Mouse (Mus musculus) brown adipose tissue, adult 24 weeks (tissue): ENCODE results near the gene Ppm1h. TPM values are rescaled to one million over a fixed set of nuclear protein-coding genes. Genes with fewer than 3 reads are reported as not detected.

Experiments
- H3K27ac ChIP-seq: fragments of 200-500 bp; replicated peaks from 2 replicates; pipeline ENCODE4 v1.5.1; 2012; ENCODE audit warnings: low read depth, mild to moderate bottlenecking, low read length
- H3K4me1 ChIP-seq: fragments of 200-500 bp; 2 replicates; pipeline ENCODE4 v1.6.1; 2012; ENCODE audit warnings: low read length, mixed read lengths; ENCODE audit not compliant: control insufficient read depth, insufficient read depth, insufficient read length
- H3K4me3 ChIP-seq: fragments of 200-500 bp; 2 replicates; pipeline ENCODE4 v1.5.1; 2012; ENCODE audit warnings: low read depth, mild to moderate bottlenecking, low read length, moderate library complexity; ENCODE audit not compliant: insufficient read depth
- polyA plus RNA-seq: library from polyadenylated mRNA; stranded (reverse); fragments of >200 nt; gene quantifications from 2 replicates; pipeline ENCODE4 v1.2.4, GENCODE M21; 2012; ENCODE audit not compliant: missing spikeins, insufficient read depth, insufficient read length

Gene Ppm1h
- polyA plus RNA-seq, 1 experiment: 0.67 TPM

DNA sequence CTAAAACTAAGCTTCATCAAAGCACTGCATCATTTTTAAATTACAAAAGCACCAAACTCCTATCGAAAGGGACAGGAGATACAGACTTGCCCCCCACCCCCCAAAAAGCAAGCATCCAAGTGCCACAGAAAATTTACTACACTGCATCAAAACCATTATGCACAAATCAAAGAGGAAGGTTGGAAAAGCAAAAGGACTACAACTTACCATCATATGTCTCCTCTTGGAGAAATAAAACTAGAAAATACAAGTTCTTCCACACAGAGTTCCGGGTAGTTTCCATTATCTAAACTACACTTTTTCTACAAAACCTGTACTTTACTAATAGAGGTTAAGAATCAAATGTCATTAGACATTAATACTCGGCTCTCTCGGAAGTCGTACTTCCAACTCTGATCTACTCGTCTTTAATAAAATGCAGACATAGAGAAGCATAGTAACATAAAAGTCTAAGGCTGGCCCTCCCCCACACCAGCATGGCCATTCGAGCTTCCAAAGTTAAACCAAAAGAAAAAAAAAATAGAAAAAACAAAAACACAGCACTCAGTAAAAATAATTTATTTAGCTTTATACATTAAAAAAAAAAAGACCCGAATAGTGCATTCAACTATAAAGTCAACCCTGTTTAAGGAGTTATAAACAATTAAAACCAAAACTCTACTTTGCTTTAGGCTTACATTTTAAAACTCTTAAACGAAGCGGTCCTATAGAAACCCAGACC is 306.1 kb downstream of the Ppm1h start:
- peak overlapping the region; percentile 93 for H3K27ac ChIP-seq

DNA sequence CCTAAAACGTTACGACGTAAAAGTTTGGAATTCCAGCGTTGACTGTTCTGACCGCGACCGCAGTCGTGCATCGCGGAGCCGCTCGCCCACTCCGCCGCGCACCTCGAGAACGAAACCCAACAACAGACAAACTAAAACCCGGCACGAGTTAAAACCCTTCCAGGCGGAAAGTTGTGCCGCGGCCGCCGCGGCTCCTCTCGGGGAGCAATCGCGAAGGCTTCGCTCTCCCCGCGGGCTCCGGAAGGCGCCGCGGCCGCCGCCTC is 306.6 kb downstream of the Ppm1h start:
- H3K4me1 ChIP-seq: peaks cover 4% of the 10 kb centered on the region; the same call in 1 of the 2 replicates
- H3K27ac ChIP-seq: peak overlapping the region; percentile 93

More for the DNA sequence above, 306.1 kb downstream of the Ppm1h start:
- H3K4me1 ChIP-seq: peaks cover 4% of the 10 kb centered on the region; the same call in 1 of the 2 replicates
- H3K4me3 ChIP-seq: peak overlapping the region; percentile 90

DNA sequence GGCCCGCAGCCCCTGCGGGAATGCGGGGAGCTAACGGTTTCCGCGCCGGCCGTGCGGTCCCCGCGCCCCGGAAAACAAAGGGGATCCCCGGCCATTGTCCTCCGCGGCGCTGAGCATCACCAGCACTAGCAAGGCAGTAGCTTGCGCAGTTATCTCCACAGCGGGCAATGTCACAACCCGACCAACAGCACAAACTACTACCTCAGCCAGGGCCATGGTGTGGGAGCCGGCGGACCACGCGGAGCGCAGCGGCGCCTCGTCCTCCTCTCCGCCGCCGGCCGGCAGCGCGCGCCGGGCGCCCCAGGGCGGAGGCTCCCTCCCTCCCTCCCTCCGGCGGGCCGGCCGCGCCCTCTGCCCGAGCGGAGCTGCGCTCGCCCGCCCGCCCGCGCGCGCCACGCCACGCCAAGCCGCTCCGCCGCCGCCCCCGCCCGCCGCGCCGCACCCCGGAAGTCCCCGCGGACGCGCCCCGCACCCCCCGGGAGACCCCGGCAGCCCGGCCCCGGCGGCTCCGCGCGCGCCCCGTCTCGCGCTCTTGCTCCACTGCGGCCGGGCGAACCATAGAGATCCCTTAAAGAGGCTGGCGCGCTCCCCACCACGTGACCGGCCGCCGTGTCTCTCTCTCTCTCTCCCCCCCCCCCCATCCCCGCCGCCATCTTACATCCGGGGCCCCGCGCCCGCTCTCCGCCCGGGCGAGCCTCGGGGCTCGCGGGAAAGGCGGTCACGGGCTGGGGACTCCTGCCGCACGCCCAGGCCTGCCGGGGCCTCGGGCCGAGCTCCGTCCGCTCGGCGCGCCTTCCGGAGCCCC is 307.2 kb downstream of the Ppm1h start:
- H3K4me1 ChIP-seq: peaks cover 4% of the 10 kb centered on the region; the same call in 1 of the 2 replicates
- peak overlapping the region; percentile 98 for H3K27ac ChIP-seq
- peak overlapping the region; percentile 93 for H3K4me3 ChIP-seq

More for the DNA sequence above, 306.6 kb downstream of the Ppm1h start:
- peak overlapping the region; percentile 90 for H3K4me3 ChIP-seq

DNA sequence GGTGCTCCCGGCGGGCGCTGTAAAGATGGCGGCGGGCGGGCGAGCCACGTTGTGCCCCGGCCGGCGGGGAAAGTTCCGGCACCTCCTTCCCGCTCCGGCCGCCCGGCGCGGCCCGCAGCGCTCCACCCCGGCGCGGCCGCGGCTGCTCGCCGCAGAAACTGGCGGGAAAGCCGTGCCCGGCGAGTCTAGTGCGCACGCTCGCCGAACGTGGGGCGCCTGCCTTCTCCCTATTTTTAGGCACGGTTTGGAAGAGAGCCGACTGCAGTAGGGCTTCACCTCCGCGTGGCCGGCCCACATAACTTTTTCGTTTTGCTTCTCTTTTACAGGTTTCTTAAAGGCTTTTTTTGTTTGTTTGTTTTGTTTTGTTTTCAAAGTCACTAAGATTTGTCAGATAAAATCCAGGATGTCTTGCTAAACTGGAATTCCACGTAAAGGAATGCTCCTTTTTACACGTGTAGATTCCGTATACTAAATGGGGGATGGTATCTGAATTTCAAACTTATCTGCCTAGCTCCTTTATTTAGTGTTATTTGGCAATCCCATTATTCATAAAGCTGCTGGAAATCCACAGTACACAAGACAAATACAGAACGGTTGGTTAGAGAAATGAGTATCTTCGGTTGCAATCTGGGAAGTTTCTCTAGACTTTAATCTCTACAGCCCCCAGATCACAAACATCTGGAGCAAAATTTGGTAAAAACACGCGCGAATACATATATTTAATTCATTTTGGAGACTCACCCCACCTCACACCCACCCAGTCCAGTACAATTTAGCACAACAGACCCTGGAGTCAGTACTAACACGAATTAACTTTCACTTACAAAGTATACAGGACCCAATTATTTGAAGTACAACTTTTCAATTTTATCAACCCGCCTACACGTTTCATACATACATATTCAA is 308.0 kb downstream of the Ppm1h start:
- Histone ChIP-seq H3K27ac (peak overlapping the region; percentile 98), H3K4me1 (peaks cover 4% of the 10 kb centered on the region; the same call in 1 of the 2 replicates), H3K4me3 (peak overlapping the region; percentile 93)

DNA sequence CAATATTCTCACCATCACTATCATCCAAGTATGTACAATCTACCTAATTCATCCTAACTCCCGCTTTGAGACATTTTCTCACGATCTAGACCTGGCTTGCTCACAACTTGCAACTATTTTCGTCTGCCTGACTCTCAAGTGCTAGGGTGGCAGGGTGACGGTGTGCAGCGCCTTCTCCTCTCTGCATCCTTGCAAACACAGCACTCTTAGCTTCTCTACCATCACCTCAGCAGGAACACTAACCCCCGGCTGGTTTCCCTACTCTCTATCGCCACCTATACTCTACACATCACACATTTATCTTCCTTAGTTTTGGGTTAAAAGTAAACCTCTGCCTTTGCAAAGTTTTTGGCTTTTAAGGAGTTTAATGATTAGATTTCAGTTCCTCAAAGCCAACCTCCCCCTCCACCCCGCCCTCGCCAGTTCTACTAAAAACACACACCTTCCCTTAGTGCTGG is 309.1 kb downstream of the Ppm1h start:
- H3K4me1 ChIP-seq: peaks cover 4% of the 10 kb centered on the region; the same call in 1 of the 2 replicates
- H3K4me3 ChIP-seq: peak overlapping the region; percentile 53
- H3K27ac ChIP-seq: no peak overlapping the region

DNA sequence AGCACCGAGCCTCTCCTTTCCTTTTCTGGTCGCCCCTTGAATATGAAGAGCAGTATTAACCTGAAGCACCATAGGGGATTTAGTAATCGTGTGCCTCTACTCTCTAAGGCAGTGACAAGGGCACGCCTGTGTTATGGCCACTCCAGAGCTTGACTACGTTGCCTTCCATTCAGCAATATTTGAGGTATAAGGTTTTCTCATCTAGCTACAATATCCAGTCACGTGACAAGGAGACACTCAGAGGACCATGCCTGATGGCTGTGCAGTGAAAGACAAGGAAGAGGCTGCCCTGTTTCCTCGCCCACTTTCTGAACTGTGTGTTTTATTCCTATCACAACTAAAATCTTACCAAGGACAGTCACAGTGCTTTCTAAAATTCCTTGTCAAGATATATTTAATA is 309.8 kb downstream of the Ppm1h start:
- peak overlapping the region; percentile 7; the same call in 1 of the 2 replicates for H3K27ac ChIP-seq
- H3K4me1 ChIP-seq: peaks cover 2% of the 10 kb centered on the region; the same call in 1 of the 2 replicates
- H3K4me3 ChIP-seq: peak overlapping the region; percentile 53

DNA sequence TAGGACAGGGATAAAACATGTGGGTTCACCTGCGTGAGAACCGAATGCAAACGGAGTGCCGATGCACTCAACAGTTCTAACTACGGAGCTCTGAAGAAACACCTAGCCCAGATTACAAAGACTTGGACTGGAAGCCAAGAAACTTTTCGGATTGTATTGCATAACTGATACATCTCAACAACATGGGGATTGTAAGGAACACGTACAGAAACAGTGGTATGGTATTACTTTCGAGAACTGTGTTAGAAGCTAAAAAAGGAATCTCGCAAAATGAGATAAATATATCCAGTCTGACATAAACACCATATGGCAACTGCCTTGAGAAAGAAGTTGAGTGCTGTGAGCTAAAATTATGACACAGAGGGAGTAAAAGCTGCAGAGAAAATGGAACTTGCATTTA is 311.4 kb downstream of the Ppm1h start:
- Histone ChIP-seq H3K4me1 (peaks cover 2% of the 10 kb centered on the region; the same call in 1 of the 2 replicates), H3K4me3 (no peak overlapping the region), H3K27ac (no peak overlapping the region)

DNA sequence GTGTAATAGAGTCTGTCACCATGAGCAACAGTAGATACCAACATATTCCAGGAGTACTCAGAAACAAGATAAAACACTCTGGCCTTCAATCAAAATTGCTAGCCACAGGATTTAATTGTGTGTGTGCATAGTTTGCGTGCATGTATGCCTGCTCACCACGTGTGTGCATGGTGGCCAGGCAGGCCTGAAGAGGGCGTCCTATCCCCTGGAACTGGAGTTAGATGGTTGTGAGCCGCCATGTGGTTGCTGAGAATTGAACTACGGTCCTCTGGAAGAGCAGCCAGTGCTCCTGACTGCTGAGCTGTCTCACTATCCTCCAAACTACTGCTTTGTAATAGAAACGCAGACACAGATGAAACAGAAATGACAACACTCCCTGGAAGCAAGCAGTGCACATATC is 312.0 kb downstream of the Ppm1h start:
- Histone ChIP-seq H3K4me3 (no peak overlapping the region), H3K4me1 (peaks cover 2% of the 10 kb centered on the region; the same call in 1 of the 2 replicates), H3K27ac (no peak overlapping the region)

DNA sequence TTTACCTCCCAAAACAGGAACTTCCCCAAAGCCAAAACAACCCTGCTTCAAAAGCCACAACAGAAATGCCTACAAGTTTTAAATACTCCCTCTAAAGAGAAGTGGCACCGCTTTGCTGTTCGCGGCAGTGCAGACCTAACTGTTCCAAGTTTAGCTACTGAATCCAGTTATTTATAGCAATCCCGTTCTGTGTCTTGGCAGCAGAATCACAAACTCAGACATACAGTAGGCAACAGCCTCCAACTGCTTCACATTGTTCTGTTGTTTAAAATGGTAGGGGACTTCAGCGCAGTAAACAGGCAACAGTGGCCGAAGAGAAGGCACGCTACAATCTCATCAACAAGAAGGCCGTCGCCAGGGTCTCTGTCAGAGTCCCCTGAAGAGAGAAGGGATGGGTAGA is 312.5 kb downstream of the Ppm1h start:
- Histone ChIP-seq H3K27ac (no peak overlapping the region), H3K4me1 (peaks cover 2% of the 10 kb centered on the region; the same call in 1 of the 2 replicates), H3K4me3 (no peak overlapping the region)

DNA sequence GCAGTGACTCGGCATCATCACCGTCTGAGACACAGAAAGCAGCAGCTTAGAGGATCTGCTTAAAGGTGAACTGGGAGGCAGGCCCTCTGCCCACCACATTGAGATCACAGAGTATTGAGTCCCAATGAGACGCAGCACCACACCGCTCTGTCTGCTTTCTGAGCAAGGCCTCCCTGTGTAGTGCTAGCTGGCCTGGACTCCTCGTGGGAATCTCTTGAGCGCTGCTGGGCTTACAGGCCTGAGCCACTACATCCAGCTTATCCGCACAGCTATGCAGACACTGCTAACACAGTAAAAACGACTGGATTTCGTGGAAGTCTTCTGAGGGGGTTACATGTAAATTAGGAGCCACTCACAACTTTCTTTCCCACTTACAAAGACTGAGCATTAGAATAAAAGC is 313.1 kb downstream of the Ppm1h start:
- Histone ChIP-seq H3K4me1 (peaks cover 2% of the 10 kb centered on the region; the same call in 1 of the 2 replicates), H3K27ac (no peak overlapping the region), H3K4me3 (no peak overlapping the region)

DNA sequence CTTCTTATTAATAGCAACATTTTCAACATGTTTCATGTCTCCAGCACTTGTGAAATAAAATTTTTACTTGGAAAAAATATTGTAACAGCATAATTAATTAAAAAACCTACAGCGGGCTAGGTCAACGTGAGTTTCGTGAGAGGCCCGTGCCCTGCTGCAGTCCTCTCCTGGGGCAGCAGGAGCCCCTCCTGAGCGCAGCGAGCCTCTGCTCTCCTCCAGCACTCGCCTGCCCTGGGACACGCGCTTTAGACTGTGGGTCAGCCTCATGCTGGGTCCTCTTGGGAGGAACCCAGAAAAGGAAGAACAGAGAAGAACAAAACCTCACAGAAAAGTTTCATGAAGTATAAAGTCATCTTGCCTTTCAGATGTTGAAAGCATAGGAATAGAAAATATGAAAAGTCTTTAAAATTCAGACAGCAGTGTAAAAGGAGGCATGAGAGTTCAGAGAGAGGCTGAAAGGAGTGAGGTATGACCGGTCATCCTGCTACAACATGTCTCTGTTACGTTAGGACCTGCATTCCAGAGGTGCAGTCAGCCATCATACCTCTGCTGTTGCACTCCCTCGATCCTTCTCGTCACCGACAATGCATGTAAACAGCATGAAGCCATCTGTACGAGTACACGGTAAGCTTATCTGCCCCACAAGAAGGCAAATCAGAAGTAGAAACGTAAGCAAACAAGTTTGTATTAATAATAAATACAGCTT is 316.0 kb downstream of the Ppm1h start:
- Histone ChIP-seq H3K4me3 (no peak overlapping the region), H3K4me1 (no peaks in the 10 kb centered on the region), H3K27ac (no peak overlapping the region)
